Mouse (Mus musculus) stomach, postnatal 0 days (tissue): ENCODE measurements around the gene Med13l. TPM values are rescaled to one million over a fixed set of nuclear protein-coding genes. Genes with fewer than 3 reads are reported as not detected.

Experiments
- ATAC-seq: fragments of 200-750 bp; cut with Nextera tagmentation; 2 replicates; pipeline ENCODE4 v1.8.0; 2017; ENCODE audit not compliant: low FRiP score, low TSS enrichment
- DNase-seq: peaks from one replicate; pipeline ENCODE4 v3.0.0-alpha.2; 2016; ENCODE audit warnings: low spot score
- H3K27ac ChIP-seq: fragments of 300-500 bp; sonication (generic); replicated peaks from 2 replicates; pipeline ENCODE4 v1.5.1; 2014; ENCODE audit warnings: mild to moderate bottlenecking, control low read depth
- H3K27me3 ChIP-seq: fragments of 300-500 bp; sonication (generic); 2 replicates; pipeline ENCODE4 v1.6.1; 2014; ENCODE audit warnings: low read length; ENCODE audit not compliant: control insufficient read depth, insufficient read depth
- H3K36me3 ChIP-seq: fragments of 300-500 bp; sonication (generic); 2 replicates; pipeline ENCODE4 v1.6.1; 2014; ENCODE audit warnings: low read length, mixed read lengths; ENCODE audit not compliant: control insufficient read depth, insufficient read depth
- H3K4me1 ChIP-seq: fragments of 300-500 bp; sonication (generic); replicated peaks from 2 replicates; pipeline ENCODE4 v1.6.1; 2014; ENCODE audit warnings: antibody characterized with exemption; ENCODE audit not compliant: control insufficient read depth, insufficient read depth
- H3K4me2 ChIP-seq: fragments of 300-500 bp; sonication (generic); replicated peaks from 2 replicates; pipeline ENCODE4 v1.6.1; 2014; ENCODE audit warnings: low read depth, mild to moderate bottlenecking, control low read depth, moderate library complexity
- H3K4me3 ChIP-seq: fragments of 300-500 bp; sonication (generic); 2 replicates; pipeline ENCODE4 v1.5.1; 2014; ENCODE audit warnings: low read depth, low read length, control low read depth
- H3K9ac ChIP-seq: fragments of 300-500 bp; sonication (generic); 2 replicates; pipeline ENCODE4 v1.6.1; 2014; ENCODE audit warnings: mild to moderate bottlenecking, low read length, control low read depth, mixed read lengths
- H3K9me3 ChIP-seq: fragments of 300-500 bp; sonication (generic); 2 replicates; pipeline ENCODE4 v1.6.1; 2016; ENCODE audit warnings: low read length; ENCODE audit not compliant: control insufficient read depth
- CTCF ChIP-seq: IDR thresholded peaks from 2 replicates; pipeline ENCODE4 v1.5.1; 2016; ENCODE audit warnings: antibody characterized with exemption, low read depth, mild to moderate bottlenecking, moderate library complexity
- EP300 ChIP-seq: optimal IDR thresholded peaks from 2 replicates; pipeline ENCODE3; 2016; ENCODE audit warnings: antibody characterized with exemption
- WGBS: fragments of 180-500 bp; shearing (Covaris S2); extraction: QIAGEN DNeasy Blood & Tissue Kit; methylation state at CpG from one replicate; pipeline ENCODE4 v1.1.7; 2014; 5-methylcytosine and 5-hydroxymethylcytosine counted together
- polyA plus RNA-seq: library from polyadenylated mRNA; unstranded; fragments of >200 nt; fragmentation: Nextera tagmentation; extraction: Ambion mirVana; gene quantifications from 2 replicates; pipeline ENCODE4 v1.2.1, GENCODE M21; 2015

The Med13l gene
- polyA plus RNA-seq, 1 experiment from 2014 or later = 5.4 TPM

- Histone ChIP-seq H3K4me1 (no peaks in the 10 kb centered on the region), H3K4me2 (no peak overlapping the region), H3K9ac (no peak overlapping the region), H3K9me3 (no peaks in the 10 kb centered on the region), H3K4me3 (no peak overlapping the region), H3K27ac (no peak overlapping the region), H3K36me3 (peaks cover 49% of the 10 kb centered on the region), H3K27me3 (no peaks in the 10 kb centered on the region)
- DNase-seq (no peak), ATAC-seq (0 out of 2 replicates have a peak, but pooled peaks have one; percentile 18)
- no peak for TF ChIP-seq EP300
- 0 out of 2 replicates have a peak, but pooled peaks have one; percentile 2 for TF ChIP-seq CTCF
- 48% methylated on average over 17 of the region's 17 CpGs for WGBS
These were observed 197.2 kb downstream of the Med13l start for GRCm38 (mm10) chr5:118757396-118758301.

- H3K27ac ChIP-seq = no peak overlapping the region
- no peak overlapping the region for H3K4me3 ChIP-seq
- no peaks in the 10 kb centered on the region for H3K27me3 ChIP-seq
- TF ChIP-seq CTCF = no peak
- TF ChIP-seq EP300 = no peak
- H3K9ac ChIP-seq = no peak overlapping the region
- DNase-seq = no peak
- H3K36me3 ChIP-seq = peaks cover 51% of the 10 kb centered on the region
- H3K4me2 ChIP-seq = no peak overlapping the region
- no peaks in the 10 kb centered on the region for H3K9me3 ChIP-seq
- 83% methylated on average over 10 of the region's 10 CpGs for WGBS
- no peaks in the 10 kb centered on the region for H3K4me1 ChIP-seq
- no peak for ATAC-seq
These were observed 200.5 kb downstream of the Med13l start for GRCm38 (mm10) chr5:118760986-118761385.

GRCm38 (mm10) chr5:118762499-118763185, 202.2 kb downstream of the Med13l start:
- H3K27ac ChIP-seq = no peak overlapping the region
- H3K9ac ChIP-seq = no peak overlapping the region
- H3K9me3 ChIP-seq = no peaks in the 10 kb centered on the region
- no peaks in the 10 kb centered on the region for H3K4me1 ChIP-seq
- no peak for DNase-seq
- WGBS = 77% methylated on average over 18 of the region's 18 CpGs
- peaks cover 42% of the 10 kb centered on the region for H3K36me3 ChIP-seq
- ATAC-seq = peak; percentile 61
- H3K4me3 ChIP-seq = no peak overlapping the region
- no peak overlapping the region for H3K4me2 ChIP-seq
- no peaks in the 10 kb centered on the region for H3K27me3 ChIP-seq
- TF ChIP-seq EP300 = no peak
- no peak for TF ChIP-seq CTCF

GRCm38 (mm10) chr5:118763353-118763752, 202.9 kb downstream of the Med13l start:
- WGBS = 68% methylated on average over 5 of the region's 5 CpGs
- Histone ChIP-seq H3K4me3 (no peak overlapping the region), H3K27ac (no peak overlapping the region), H3K9ac (no peak overlapping the region), H3K9me3 (no peaks in the 10 kb centered on the region), H3K27me3 (no peaks in the 10 kb centered on the region), H3K4me1 (no peaks in the 10 kb centered on the region), H3K4me2 (no peak overlapping the region), H3K36me3 (peaks cover 42% of the 10 kb centered on the region)
- ATAC-seq (no peak), DNase-seq (peak; percentile 37)
- TF ChIP-seq EP300 = no peak
- TF ChIP-seq CTCF = peak; percentile 67

GRCm38 (mm10) chr5:118769143-118769542, 208.7 kb downstream of the Med13l start:
- no peak overlapping the region for H3K27ac ChIP-seq
- no peaks in the 10 kb centered on the region for H3K4me1 ChIP-seq
- no peaks in the 10 kb centered on the region for H3K27me3 ChIP-seq
- H3K4me3 ChIP-seq = no peak overlapping the region
- TF ChIP-seq CTCF (no peak), EP300 (no peak)
- H3K36me3 ChIP-seq = peaks cover 2% of the 10 kb centered on the region; the same call in 1 of the 2 replicates
- no peak overlapping the region for H3K9ac ChIP-seq
- WGBS = 79% methylated on average over 6 of the region's 6 CpGs
- ATAC-seq (no peak), DNase-seq (no peak)
- no peaks in the 10 kb centered on the region for H3K9me3 ChIP-seq
- H3K4me2 ChIP-seq = no peak overlapping the region
